Mouse (Mus musculus): ENCODE data around the gene Kazn. TPM values are rescaled to one million over a fixed set of nuclear protein-coding genes. Genes with fewer than 3 reads are reported as not detected.
A peak's percentile ranks its signal among the peaks of the same experiment; 100 is the strongest.

Gene Kazn
- polyA plus RNA-seq, 1 experiment = 80.2 TPM

DNA sequence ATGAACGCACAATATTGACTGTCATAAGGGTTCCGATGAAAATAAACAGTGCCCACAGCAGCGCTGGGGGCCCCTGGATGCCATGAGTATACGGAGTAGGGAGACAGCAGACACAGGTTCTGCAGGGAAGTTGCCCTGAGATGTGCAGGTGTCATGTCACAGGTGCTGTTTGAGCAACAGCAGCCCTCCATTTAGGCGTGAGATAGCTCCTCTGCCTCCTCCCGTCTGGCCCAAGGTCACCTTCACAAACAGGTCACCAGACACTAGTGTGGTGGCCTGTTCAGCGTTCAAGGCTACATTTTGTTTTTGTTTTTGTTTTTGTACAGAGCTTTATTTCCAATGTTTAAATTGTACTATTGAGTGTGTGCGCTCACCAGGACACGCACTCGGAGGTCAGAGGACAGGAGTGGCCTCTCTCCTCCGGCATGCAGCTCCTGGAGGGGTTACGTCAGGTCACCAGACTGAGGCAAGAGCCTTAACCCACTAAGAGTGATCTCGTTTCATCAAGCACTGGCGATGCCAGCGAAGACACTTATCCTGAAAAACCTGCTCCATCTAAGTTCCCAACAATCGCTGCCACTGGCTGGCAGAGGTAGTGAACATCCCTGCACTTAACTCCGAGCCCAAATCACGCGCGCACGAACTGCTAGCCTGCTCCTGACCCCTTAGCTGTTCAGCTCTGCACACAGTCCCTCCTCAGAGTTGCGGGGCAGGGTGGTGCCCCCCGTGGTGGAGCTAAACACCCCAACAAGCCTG is 177.5 kb downstream of the Kazn start:
- H3K4me1 ChIP-seq (ENCODE audit: control insufficient read depth, insufficient read depth, low read length) = peaks cover 31% of the 10 kb centered on the region
- peak overlapping the region; percentile 63 for H3K27ac ChIP-seq (ENCODE audit: insufficient read depth, low read length)
- no peaks in the 10 kb centered on the region for H3K9me3 ChIP-seq (replicated peaks; ENCODE audit: control insufficient read depth, insufficient read depth, low read length, poor library complexity, severe bottlenecking)
- no peaks in the 10 kb centered on the region for H3K27me3 ChIP-seq (ENCODE audit: control insufficient read depth, insufficient read depth, low read length, poor library complexity, severe bottlenecking)
- no peaks in the 10 kb centered on the region for H3K36me3 ChIP-seq (ENCODE audit: control insufficient read depth, insufficient read depth, low read length, poor library complexity, severe bottlenecking)
- H3K9ac ChIP-seq (ENCODE audit: low read depth, poor library complexity, severe bottlenecking) = no peak overlapping the region
- no peak for TF ChIP-seq CTCF (IDR thresholded peaks at IDR 0.05; ENCODE audit: low read depth, low read length)
- TF ChIP-seq POLR2A (IDR thresholded peaks at IDR 0.05; ENCODE audit: insufficient read depth, low read length) = no peak
- TF ChIP-seq EP300 (IDR thresholded peaks at IDR 0.05; ENCODE audit: insufficient read depth, low read depth, low read length) = peak; percentile 82; the same call in 1 of the 2 replicates
- H3K4me3 ChIP-seq (ENCODE audit: low read depth, low read length) = no peak overlapping the region

DNA sequence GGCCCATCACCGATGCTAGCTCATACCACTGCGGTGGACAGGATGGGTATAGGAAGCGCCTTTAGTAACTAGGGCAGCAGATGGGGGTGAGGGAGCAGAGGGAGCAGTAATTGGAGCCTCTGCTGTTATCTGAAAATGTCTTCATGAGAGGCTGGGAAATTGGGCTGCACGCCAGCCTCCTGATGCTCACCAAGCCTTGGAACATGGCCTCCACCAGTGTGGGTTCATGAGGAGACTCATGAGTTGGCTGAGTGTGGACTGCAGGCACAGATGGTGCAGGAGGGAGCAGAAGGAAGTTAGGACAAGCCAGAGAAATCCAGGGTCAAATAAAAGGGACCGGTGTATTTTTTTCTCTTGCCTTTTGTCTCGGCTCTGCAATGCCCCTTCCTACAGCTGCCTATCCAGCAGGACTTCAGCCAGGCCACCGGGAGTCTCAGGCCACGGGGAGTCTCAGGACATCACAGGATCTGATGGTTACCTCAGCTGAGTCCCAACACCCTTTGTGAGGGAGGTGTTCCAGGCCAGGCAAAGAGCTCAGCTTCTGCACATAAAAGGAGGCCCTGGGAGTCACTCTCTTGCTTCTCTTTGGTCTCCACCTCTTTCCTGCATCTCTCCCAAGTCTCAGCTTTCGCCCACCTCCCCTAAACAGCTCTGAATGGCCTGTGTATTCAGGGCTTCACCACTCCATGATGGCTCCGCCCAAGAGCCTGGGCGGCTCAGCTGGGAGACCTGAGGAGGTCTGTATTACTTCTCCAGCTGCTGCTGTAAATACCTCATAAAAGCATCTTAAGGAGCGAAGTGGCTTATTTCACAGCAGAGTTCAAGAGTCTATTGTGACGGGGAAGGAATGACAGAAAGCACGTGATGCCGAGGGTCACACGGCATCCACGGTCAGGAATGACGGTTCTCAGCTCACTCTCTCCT is 178.5 kb downstream of the Kazn start:
- H3K27ac ChIP-seq (ENCODE audit: insufficient read depth, low read length) = peak overlapping the region; percentile 63
- no peak overlapping the region for H3K4me3 ChIP-seq (ENCODE audit: low read depth, low read length)
- H3K9ac ChIP-seq (ENCODE audit: low read depth, poor library complexity, severe bottlenecking) = no peak overlapping the region
- H3K27me3 ChIP-seq (ENCODE audit: control insufficient read depth, insufficient read depth, low read length, poor library complexity, severe bottlenecking) = no peaks in the 10 kb centered on the region
- TF ChIP-seq CTCF (IDR thresholded peaks at IDR 0.05; ENCODE audit: low read depth, low read length) (no peak), POLR2A (IDR thresholded peaks at IDR 0.05; ENCODE audit: insufficient read depth, low read length) (no peak), EP300 (IDR thresholded peaks at IDR 0.05; ENCODE audit: insufficient read depth, low read depth, low read length) (peak; percentile 43; the same call in 1 of the 2 replicates)
- H3K9me3 ChIP-seq (replicated peaks; ENCODE audit: control insufficient read depth, insufficient read depth, low read length, poor library complexity, severe bottlenecking) = no peaks in the 10 kb centered on the region
- H3K36me3 ChIP-seq (ENCODE audit: control insufficient read depth, insufficient read depth, low read length, poor library complexity, severe bottlenecking) = no peaks in the 10 kb centered on the region
- peaks cover 25% of the 10 kb centered on the region for H3K4me1 ChIP-seq (ENCODE audit: control insufficient read depth, insufficient read depth, low read length)

DNA sequence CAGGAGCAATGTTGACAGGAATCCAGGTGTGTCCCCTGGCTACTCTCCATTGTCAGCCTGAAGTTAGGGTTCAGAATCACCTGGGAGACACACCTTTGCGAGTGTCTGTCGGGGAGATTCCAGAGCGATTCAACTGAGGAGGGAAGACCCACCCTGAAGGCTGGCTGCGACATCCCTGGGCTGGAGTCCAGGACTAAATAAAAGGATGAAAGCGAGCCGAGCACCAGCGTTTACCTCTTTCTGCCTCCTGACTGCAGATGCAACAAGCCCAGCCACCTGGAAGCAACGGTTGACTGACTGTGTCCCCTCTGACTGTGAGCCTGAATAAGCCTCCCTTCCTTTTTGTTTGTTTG is 179.4 kb downstream of the Kazn start:
- H3K9ac ChIP-seq (ENCODE audit: low read depth, poor library complexity, severe bottlenecking) = no peak overlapping the region
- H3K4me1 ChIP-seq (ENCODE audit: control insufficient read depth, insufficient read depth, low read length) = peaks cover 24% of the 10 kb centered on the region
- peak overlapping the region; percentile 63; the same call in 1 of the 2 replicates for H3K27ac ChIP-seq (ENCODE audit: insufficient read depth, low read length)

DNA sequence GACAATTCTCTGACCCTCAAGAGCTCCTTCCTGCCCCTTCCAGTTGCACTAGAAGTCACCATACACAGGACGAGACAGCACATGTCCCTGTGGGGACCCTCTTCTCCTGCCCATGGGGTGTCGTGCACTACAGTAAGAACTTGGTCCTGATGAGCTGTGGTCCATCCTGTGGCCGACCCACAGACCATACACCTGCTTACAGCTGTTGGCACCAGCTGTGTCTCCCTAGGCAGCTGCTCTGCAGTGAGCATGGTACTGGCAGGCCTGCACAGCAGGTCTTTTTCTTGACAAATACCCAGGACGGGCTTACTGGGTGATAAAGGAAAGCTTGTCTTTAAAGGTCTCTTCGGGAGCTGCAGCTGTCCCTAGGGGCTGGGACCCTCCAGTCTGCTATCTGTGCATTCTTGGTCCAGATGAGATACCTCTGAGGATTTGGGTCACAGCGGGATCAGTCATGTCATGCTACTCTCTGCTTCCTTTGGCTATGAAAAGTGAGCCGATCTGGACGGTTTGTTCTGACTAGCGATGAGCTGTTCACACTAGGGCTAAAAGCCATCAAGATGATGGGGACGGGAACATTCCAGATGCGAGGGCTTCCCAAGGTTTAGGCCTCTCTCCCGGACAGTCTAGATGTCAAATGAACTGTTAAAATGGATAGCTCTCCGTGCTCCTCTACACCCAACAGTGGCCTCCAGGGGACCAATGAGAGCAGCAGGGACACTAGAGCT is 179.9 kb downstream of the Kazn start:
- Histone ChIP-seq H3K4me3 (ENCODE audit: low read depth, low read length) (no peak overlapping the region), H3K9ac (ENCODE audit: low read depth, poor library complexity, severe bottlenecking) (no peak overlapping the region), H3K4me1 (ENCODE audit: control insufficient read depth, insufficient read depth, low read length) (peaks cover 23% of the 10 kb centered on the region), H3K27ac (ENCODE audit: insufficient read depth, low read length) (no peak overlapping the region), H3K27me3 (ENCODE audit: control insufficient read depth, insufficient read depth, low read length, poor library complexity, severe bottlenecking) (no peaks in the 10 kb centered on the region), H3K9me3 (replicated peaks; ENCODE audit: control insufficient read depth, insufficient read depth, low read length, poor library complexity, severe bottlenecking) (no peaks in the 10 kb centered on the region), H3K36me3 (ENCODE audit: control insufficient read depth, insufficient read depth, low read length, poor library complexity, severe bottlenecking) (no peaks in the 10 kb centered on the region)
- TF ChIP-seq EP300 (IDR thresholded peaks at IDR 0.05; ENCODE audit: insufficient read depth, low read depth, low read length) = no peak
- TF ChIP-seq CTCF (IDR thresholded peaks at IDR 0.05; ENCODE audit: low read depth, low read length) = no peak
- TF ChIP-seq POLR2A (IDR thresholded peaks at IDR 0.05; ENCODE audit: insufficient read depth, low read length) = no peak

More for the DNA sequence above, 179.4 kb downstream of the Kazn start:
- TF ChIP-seq CTCF (IDR thresholded peaks at IDR 0.05; ENCODE audit: low read depth, low read length) (no peak), EP300 (IDR thresholded peaks at IDR 0.05; ENCODE audit: insufficient read depth, low read depth, low read length) (peak; percentile 50; the same call in 1 of the 2 replicates), POLR2A (IDR thresholded peaks at IDR 0.05; ENCODE audit: insufficient read depth, low read length) (no peak)
- no peaks in the 10 kb centered on the region for H3K36me3 ChIP-seq (ENCODE audit: control insufficient read depth, insufficient read depth, low read length, poor library complexity, severe bottlenecking)
- H3K4me3 ChIP-seq (ENCODE audit: low read depth, low read length) = no peak overlapping the region
- no peaks in the 10 kb centered on the region for H3K27me3 ChIP-seq (ENCODE audit: control insufficient read depth, insufficient read depth, low read length, poor library complexity, severe bottlenecking)
- no peaks in the 10 kb centered on the region for H3K9me3 ChIP-seq (replicated peaks; ENCODE audit: control insufficient read depth, insufficient read depth, low read length, poor library complexity, severe bottlenecking)

DNA sequence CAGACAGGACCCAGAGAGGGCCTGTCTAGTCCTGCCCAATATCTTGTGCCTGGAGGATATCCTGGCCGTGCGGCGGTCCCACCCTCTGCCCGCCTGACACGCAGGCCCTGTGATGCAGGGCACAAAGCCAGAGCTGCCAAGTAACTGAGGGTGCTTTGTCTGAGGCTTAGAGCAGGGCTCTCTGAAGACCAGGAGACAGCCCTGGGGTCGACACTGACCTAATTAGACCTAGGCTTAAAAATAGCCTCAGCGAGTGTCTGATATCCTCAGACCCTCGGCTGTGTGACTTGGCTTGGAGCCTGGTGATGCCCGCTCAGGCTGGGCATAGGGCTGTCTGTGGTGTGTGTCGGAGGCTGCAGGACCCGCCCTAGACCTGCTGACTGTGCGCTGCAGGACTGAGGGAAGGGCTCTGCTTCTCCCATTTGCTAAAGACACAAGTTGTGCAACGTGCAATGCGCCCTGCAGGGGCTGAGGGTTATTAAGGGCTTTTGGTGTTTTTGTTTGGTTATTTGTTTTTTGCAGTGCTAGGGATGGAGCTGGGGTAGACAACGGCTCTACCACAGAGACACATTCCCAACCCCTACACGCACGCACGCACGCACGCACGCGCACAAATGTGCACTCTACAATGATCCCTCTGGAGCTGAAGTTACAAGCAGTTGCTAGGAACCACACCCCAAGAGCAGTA is 181.5 kb downstream of the Kazn start:
- peak overlapping the region; percentile 36 for H3K4me3 ChIP-seq (ENCODE audit: low read depth, low read length)
- H3K4me1 ChIP-seq (ENCODE audit: control insufficient read depth, insufficient read depth, low read length) = peaks cover 20% of the 10 kb centered on the region

More for the DNA sequence above, 181.5 kb downstream of the Kazn start:
- H3K9me3 ChIP-seq (replicated peaks; ENCODE audit: control insufficient read depth, insufficient read depth, low read length, poor library complexity, severe bottlenecking) = no peaks in the 10 kb centered on the region
- H3K36me3 ChIP-seq (ENCODE audit: control insufficient read depth, insufficient read depth, low read length, poor library complexity, severe bottlenecking) = no peaks in the 10 kb centered on the region
- no peak overlapping the region for H3K27ac ChIP-seq (ENCODE audit: insufficient read depth, low read length)
- H3K27me3 ChIP-seq (ENCODE audit: control insufficient read depth, insufficient read depth, low read length, poor library complexity, severe bottlenecking) = no peaks in the 10 kb centered on the region
- no peak for TF ChIP-seq EP300 (IDR thresholded peaks at IDR 0.05; ENCODE audit: insufficient read depth, low read depth, low read length)
- TF ChIP-seq CTCF (IDR thresholded peaks at IDR 0.05; ENCODE audit: low read depth, low read length) = no peak
- no peak for TF ChIP-seq POLR2A (IDR thresholded peaks at IDR 0.05; ENCODE audit: insufficient read depth, low read length)
- H3K9ac ChIP-seq (ENCODE audit: low read depth, poor library complexity, severe bottlenecking) = no peak overlapping the region

Data from ES-Bruce4 (cell line).